Mouse (Mus musculus) T-helper 1 cell (primary cell): Measurements from ENCODE around the gene Myrf.

Source experiments
- in situ Hi-C: fragments of 300-600 bp; cut with MboI, MseI; formaldehyde crosslinking; loops from one replicate; pipeline ENCODE4 v1.15.1; 2025; ENCODE audit warnings: high pct_unique_total_duplicates

Gene Myrf

GRCm38 (mm10) chr19:10248128-10248527 lies 7.6 kb upstream of the Myrf start:
- in situ Hi-C loops: no loop called here

- in situ Hi-C loops: no loop called here
Observed at GRCm38 (mm10) chr19:10247165-10247564, 6.6 kb upstream of the Myrf start.

- in situ Hi-C loops: no loop called here
Observed at GRCm38 (mm10) chr19:10244183-10244582, 3.6 kb upstream of the Myrf start.

- in situ Hi-C loops: no loop called here
Observed at GRCm38 (mm10) chr19:10242916-10243315, 2.4 kb upstream of the Myrf start.

GRCm38 (mm10) chr19:10239975-10240653 lies 434 bp downstream of the Myrf start:
- in situ Hi-C loops: no loop called here

GRCm38 (mm10) chr19:10239419-10239818 lies 1.1 kb downstream of the Myrf start:
- in situ Hi-C loops: no loop called here

- in situ Hi-C loops: no loop called here
Observed at GRCm38 (mm10) chr19:10238477-10238876, 2.1 kb downstream of the Myrf start.

- in situ Hi-C loops: no loop called here
Observed at GRCm38 (mm10) chr19:10235784-10236565, 4.6 kb downstream of the Myrf start.

- in situ Hi-C loops: no loop called here
Observed at GRCm38 (mm10) chr19:10232327-10233017, 8.1 kb downstream of the Myrf start.

- in situ Hi-C loops: no loop called here
Observed at GRCm38 (mm10) chr19:10231871-10232270, 8.7 kb downstream of the Myrf start.

GRCm38 (mm10) chr19:10231016-10231415 lies 9.5 kb downstream of the Myrf start:
- in situ Hi-C loops: no loop called here

GRCm38 (mm10) chr19:10225767-10226166 lies 14.8 kb downstream of the Myrf start:
- in situ Hi-C loops: no loop called here

GRCm38 (mm10) chr19:10224637-10225453 lies 15.7 kb downstream of the Myrf start:
- in situ Hi-C loops: no loop called here

- in situ Hi-C loops: no loop called here
Observed at GRCm38 (mm10) chr19:10223561-10223960, 17.0 kb downstream of the Myrf start.

GRCm38 (mm10) chr19:10222656-10223055 lies 17.9 kb downstream of the Myrf start:
- in situ Hi-C loops: no loop called here

GRCm38 (mm10) chr19:10221585-10221984 lies 19.0 kb downstream of the Myrf start:
- in situ Hi-C loops: no loop called here

GRCm38 (mm10) chr19:10219593-10219992 lies 21.0 kb downstream of the Myrf start:
- in situ Hi-C loops: no loop called here

- in situ Hi-C loops: no loop called here
Observed at GRCm38 (mm10) chr19:10219108-10219507, 21.4 kb downstream of the Myrf start.

GRCm38 (mm10) chr19:10216101-10216500 lies 24.4 kb downstream of the Myrf start:
- in situ Hi-C loops: no loop called here

- in situ Hi-C loops: no loop called here
Observed at GRCm38 (mm10) chr19:10213796-10214471, 26.6 kb downstream of the Myrf start.

- in situ Hi-C loops: no loop called here
Observed at GRCm38 (mm10) chr19:10210885-10211284, 29.7 kb downstream of the Myrf start.
